Comparison of ENCODE assay signal across 16 mouse cellular contexts in the genomic region with DNA sequence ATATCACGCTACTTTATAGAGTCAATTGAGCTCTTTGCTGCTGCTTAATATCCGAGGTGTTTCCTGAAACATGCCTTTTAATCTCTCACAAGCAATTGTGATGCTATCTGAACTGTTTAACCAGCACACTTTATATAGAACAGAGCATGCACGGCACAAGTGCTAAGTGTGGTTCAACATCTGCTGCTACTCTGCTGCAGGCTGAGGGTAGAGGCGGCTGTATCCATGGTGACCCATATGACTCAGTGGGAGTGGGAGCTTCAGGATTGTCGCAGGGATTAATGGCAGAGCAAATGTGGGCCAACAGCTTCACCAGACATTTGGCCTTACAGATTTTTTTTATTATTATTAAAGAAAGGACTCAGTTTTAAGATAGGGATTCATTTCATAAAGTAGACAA. TPM values are rescaled to one million over a fixed set of nuclear protein-coding genes. Genes with fewer than 3 reads are reported as not detected.
DNase-seq lines count a peak whose midpoint lies in the region; ATAC-seq lines count a peak whose summit lies in the region.
"Had no signal": no experiment of that assay in that cellular context is flagged by ENCODE, and none has a peak within 500 bp of the region (broad histone marks: within the 10 kb centered on the region; RNA-seq: fewer than 3 reads in every experiment).

No protein-coding gene starts in this region.

- no peaks in the 10 kb centered on the region for H3K27me3 ChIP-seq in neural tube, embryonic 11.5 days (ENCODE audit: control insufficient read depth, insufficient read depth, low read length)
- peaks cover 9% of the 10 kb centered on the region for H3K27me3 ChIP-seq in limb, embryonic 13.5 days

- H3K4me2 ChIP-seq in neural tube, embryonic 11.5 days (ENCODE audit: low read depth) = no peak overlapping the region
- H3K4me2 ChIP-seq in limb, embryonic 13.5 days (replicated peaks) = no peak overlapping the region
- H3K4me2 ChIP-seq: embryonic facial prominence, embryonic 13.5 days; kidney, embryonic 15.5 days had no signal

- no peak overlapping the region for H3K9ac ChIP-seq in neural tube, embryonic 11.5 days (ENCODE audit: low read length)
- no peak overlapping the region for H3K9ac ChIP-seq in limb, embryonic 13.5 days
- H3K9ac ChIP-seq: embryonic facial prominence, embryonic 13.5 days; kidney, embryonic 15.5 days had no signal

- peak; percentile 31 for DNase-seq in embryo, embryonic 10.5 days (ENCODE audit: low spot score)
- no peak for DNase-seq in embryo, embryonic 9.5 days (ENCODE audit: extremely low spot score)
- DNase-seq in neural tube, embryonic 11.5 days (ENCODE audit: low spot score) = peak; percentile 43
- DNase-seq in neural tube, embryonic 10.5 days (ENCODE audit: extremely low spot score, low spot score) = no peak
- peak; percentile 51 to 67 for DNase-seq in right cerebral cortex, postnatal 10 days (ENCODE audit: low spot score in 2 of 2)
- DNase-seq in ovary, postnatal 36 days (ENCODE audit: low spot score) = no peak
- DNase-seq: gastrocnemius, postnatal 14 days; liver; lung, postnatal 36 days; thymus, postnatal 36 days had no signal

- H3K36me3 ChIP-seq in neural tube, embryonic 11.5 days (ENCODE audit: control insufficient read depth, insufficient read depth, low read length) = no peaks in the 10 kb centered on the region
- H3K36me3 ChIP-seq in limb, embryonic 13.5 days = no peaks in the 10 kb centered on the region
- H3K36me3 ChIP-seq: embryonic facial prominence, embryonic 13.5 days; G1E; kidney, embryonic 15.5 days had no signal

- ATAC-seq in neural tube, embryonic 11.5 days (ENCODE audit: insufficient read depth, low FRiP score, low TSS enrichment) = no peak
- 0 out of 2 replicates have a peak, but pooled peaks have one; percentile 48 for ATAC-seq in limb, embryonic 13.5 days (ENCODE audit: low FRiP score, low read depth)
- ATAC-seq in megakaryocyte progenitor cell, adult 5-6 weeks (replicated peaks; ENCODE audit: poor library complexity) = no peak

- H3K4me3 ChIP-seq in neural tube, embryonic 11.5 days (ENCODE audit: low read depth, low read length) = no peak overlapping the region
- no peak overlapping the region for H3K4me3 ChIP-seq in limb, embryonic 13.5 days
- H3K4me3 ChIP-seq: embryonic facial prominence, embryonic 13.5 days; kidney, embryonic 15.5 days had no signal

- H3K9me3 ChIP-seq in neural tube, embryonic 11.5 days (ENCODE audit: control insufficient read depth, low read length) = no peaks in the 10 kb centered on the region
- H3K9me3 ChIP-seq in limb, embryonic 13.5 days = no peaks in the 10 kb centered on the region
- H3K9me3 ChIP-seq: embryonic facial prominence, embryonic 13.5 days; G1E; kidney, embryonic 15.5 days had no signal

- H3K27ac ChIP-seq in neural tube, embryonic 11.5 days (ENCODE audit: low read depth, low read length) = no peak overlapping the region
- H3K27ac ChIP-seq in limb, embryonic 13.5 days = no peak overlapping the region
- H3K27ac ChIP-seq: embryonic facial prominence, embryonic 13.5 days; kidney, embryonic 15.5 days had no signal

- WGBS in neural tube, embryonic 11.5 days = 46% methylated on average over 5 of the region's 5 CpGs
- 26% methylated on average over 5 of the region's 5 CpGs for WGBS in limb, embryonic 13.5 days

- 0 out of 2 replicates have a peak, but pooled peaks cover under 1% of the 10 kb centered on the region for H3K4me1 ChIP-seq in neural tube, embryonic 11.5 days (ENCODE audit: control insufficient read depth, insufficient read depth, low read length)
- H3K4me1 ChIP-seq in limb, embryonic 13.5 days = peaks cover 4% of the 10 kb centered on the region
- H3K4me1 ChIP-seq: embryonic facial prominence, embryonic 13.5 days had no signal

RNA-seq across cellular contexts. Expression of a gene that starts 5.8 kb away (rescaled TPM):
- polyA plus RNA-seq in neural tube, embryonic 11.5 days (2014; fragmentation: Nextera tagmentation; extraction: Ambion mirVana) = 2.6 and 3.1 TPM in 2 replicates
- 1.3 TPM in 2 replicates for polyA plus RNA-seq in limb, embryonic 13.5 days (2015; fragmentation: Nextera tagmentation; extraction: Ambion mirVana)
- 0.12 and 0.42 TPM in 2 replicates for total RNA-seq in megakaryocyte progenitor cell, adult 5-6 weeks (2015)
- not detected in 2 replicates for total RNA-seq in megakaryocyte progenitor cell, adult 5-6 weeks (2017)
- polyA plus RNA-seq: G1E had no signal

RNA-seq across cellular contexts. Expression of a gene that starts 36.6 kb away (rescaled TPM):
- polyA plus RNA-seq in neural tube, embryonic 11.5 days (2014; fragmentation: Nextera tagmentation; extraction: Ambion mirVana) = 0.49 TPM in 1 of 2 replicates, not detected in the other
- 0.42 and 4.8 TPM in 2 replicates for polyA plus RNA-seq in limb, embryonic 13.5 days (2015; fragmentation: Nextera tagmentation; extraction: Ambion mirVana)
- 0.07 and 0.25 TPM in 2 replicates for total RNA-seq in megakaryocyte progenitor cell, adult 5-6 weeks (2015)
- not detected in 2 replicates for total RNA-seq in megakaryocyte progenitor cell, adult 5-6 weeks (2017)
- total RNA-seq: gastrocnemius, postnatal 14 days had no signal
- polyA plus RNA-seq: G1E; heart, postnatal 0 days; kidney, embryonic 15.5 days had no signal

Comparison
In these comparisons a context has a peak if more than half of its experiments do, and no peak if none do; other contexts are left out.
1. DNase-seq: peak in embryo, embryonic 10.5 days (single experiment), neural tube, embryonic 11.5 days (single experiment) and right cerebral cortex, postnatal 10 days (2 of 2); none in embryo, embryonic 9.5 days (single experiment), neural tube, embryonic 10.5 days (single experiment) and ovary, postnatal 36 days (single experiment).